Mouse (Mus musculus): Measurements from ENCODE around the gene Gm10024.
"Not testable (repeated sequence)": the region's sequence is repeated elsewhere in the genome, so short reads cannot be mapped to it uniquely, and the experiment has no call there.

Gm10024 gene

DNA sequence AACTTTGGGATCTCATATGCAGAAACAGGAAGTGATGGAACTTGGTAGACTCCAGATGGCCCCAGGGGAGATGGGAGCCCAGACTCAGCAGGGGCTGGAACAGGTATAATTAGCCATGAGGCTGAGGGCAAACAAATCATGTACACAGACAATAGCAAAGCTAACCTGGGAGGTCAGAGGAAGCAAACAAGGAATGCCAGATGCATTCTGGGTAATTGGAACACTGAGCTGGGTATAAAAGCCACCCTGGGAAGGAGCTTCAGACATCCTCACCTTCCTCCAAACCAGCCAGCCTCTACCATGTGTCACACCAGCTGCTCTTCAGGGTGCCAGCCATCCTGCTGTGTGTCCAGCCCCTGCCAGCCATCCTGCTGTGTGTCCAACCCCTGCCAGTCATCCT is at the start of gene Gm10024:
Gene Gm10024, plus strand, starts transcription at position 301 of the 400 bp plus-strand sequence.
- not testable (repeated sequence) for TF ChIP-seq GATA4 (IDR thresholded peaks at IDR 0.05; ENCODE audit: insufficient replicate concordance, low read length)

DNA sequence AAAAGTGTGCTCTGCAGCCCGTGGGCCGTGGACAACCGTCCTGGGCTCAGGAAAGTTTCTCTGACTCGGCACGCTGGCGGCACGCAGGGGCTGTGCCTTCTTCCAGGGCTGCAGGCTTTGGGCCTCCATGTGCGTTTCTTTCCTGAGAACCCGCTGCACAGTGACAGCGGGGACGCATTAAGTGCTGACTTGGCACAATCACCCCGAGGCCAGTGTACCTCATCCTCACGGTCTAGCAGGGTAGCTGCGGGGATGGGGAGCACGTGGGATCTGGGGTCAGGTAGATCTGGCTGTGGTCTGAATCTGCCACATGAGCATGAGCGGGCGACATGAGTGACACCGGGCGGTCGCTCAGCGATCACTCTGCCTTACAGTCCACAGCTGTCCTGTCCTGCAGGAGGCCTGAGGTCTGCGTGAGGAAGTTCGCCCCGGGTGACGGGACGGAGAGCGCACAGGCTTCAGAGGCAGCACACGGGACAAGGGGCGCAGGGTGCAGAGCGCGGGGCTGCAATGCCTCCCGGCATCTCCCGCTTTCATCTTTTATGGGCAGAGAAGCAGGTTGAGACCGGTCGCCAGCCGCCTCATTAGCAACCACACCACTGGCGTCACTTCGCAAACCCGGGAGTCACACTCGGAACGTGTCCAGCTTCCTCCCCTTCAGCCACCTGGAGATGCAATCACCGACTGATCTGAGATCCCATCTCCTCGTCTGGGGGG is 47.1 kb upstream of the Gm10024 start:
- no peak for TF ChIP-seq GATA4 (IDR thresholded peaks at IDR 0.05; ENCODE audit: insufficient replicate concordance, low read length)

DNA sequence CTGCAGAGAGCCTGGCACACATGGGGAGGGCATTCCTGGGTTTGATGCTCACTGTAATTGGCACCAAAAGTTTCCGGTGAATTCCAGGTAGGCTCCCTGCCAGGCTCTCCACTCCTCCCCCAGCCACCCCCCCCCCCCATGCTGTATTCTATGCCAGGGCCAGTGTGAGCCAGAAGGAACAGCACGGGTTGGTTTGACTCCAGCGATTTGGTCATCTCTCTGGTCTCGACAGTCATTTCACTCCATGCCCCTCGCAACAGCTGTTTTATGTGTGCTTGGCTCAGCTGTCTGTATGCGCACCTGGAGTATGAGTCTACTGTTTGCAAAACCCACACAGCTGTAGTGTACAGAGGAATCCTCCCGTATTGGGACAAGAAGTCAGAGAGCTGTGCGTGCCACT is 44.9 kb upstream of the Gm10024 start:
- TF ChIP-seq GATA4 (IDR thresholded peaks at IDR 0.05; ENCODE audit: insufficient replicate concordance, low read length): no peak

DNA sequence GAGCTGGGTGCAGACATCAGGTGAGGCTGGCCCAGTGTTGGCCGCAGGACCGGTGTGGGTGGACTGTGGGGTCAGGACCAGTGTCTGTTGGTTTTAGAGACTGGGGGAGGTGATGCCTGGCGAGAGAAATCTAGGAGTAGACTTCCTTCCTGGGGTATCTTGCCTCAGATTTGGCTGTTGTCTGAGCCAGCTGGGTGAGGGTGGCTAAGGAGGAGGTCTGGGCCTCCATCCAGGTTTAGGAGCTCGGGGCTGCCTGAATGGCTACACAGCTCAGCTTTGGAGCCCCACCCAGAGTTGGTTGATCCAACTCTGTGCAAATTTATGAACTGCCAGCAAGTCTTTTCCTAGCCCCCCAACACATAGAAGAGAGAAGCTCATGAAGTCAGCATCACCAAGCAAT is 43.9 kb upstream of the Gm10024 start:
- TF ChIP-seq GATA4 (IDR thresholded peaks at IDR 0.05; ENCODE audit: insufficient replicate concordance, low read length): no peak

DNA sequence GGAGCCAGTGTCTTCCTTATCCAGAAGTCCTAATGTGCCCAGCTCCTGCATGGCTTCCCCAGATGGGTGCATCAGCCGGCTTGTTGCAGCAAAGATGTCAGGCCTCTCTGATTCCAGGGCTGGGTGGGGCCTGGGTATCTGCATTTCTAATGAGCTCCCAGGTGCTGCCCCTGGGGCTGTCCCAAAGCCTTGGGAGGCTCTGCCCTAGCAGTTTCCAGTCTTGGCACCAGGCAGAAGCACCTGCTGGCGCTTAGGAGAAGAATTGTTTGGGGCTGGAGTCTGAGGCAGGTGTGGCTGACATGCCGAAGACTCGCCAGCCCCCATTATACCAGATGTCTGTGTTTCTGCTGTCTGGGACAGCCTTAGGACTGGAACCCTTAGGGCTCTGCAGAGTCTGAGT is 40.5 kb upstream of the Gm10024 start:
- TF ChIP-seq GATA4 (IDR thresholded peaks at IDR 0.05; ENCODE audit: insufficient replicate concordance, low read length): no peak

DNA sequence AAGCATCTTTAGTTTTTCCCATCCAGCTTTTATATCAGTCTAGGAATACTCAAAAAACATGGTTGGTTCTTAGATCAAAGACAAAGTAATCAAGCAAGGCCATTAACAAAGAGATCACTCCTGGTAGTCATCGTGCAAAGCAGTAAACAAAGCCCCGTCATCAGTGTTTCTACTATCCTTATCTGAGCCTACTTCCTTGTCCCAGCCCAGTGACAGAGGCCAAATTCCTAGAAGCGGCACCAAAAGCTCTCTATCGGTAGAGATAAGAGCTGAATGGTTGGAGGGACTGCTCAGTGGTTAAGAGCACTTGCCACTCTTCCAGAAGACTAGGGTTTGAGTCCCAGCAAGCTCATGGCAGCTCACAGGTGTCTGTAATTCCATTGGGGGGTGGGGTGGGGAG is 39.7 kb upstream of the Gm10024 start:
- peak; percentile 89 for TF ChIP-seq GATA4 (IDR thresholded peaks at IDR 0.05; ENCODE audit: insufficient replicate concordance, low read length)

DNA sequence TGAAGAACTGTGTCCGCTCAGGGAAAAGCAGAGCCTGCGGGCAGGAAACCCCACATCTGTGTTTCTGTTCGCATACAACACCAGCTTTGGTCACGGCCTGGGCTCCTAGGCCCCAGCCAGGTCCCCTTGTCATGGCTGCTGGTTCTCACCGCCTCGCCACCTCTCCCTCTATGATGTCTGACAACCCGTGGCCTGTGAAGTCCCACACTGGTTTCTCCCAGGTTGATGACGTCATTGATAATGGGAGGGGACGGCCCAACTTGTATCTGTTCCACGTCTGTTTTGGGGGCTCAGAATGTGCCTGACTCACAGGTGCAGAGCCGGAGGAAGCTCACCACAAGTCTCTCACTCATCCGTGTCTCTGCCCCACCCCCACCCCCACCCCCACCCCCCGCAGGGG is 37.5 kb upstream of the Gm10024 start:
- no peak for TF ChIP-seq GATA4 (IDR thresholded peaks at IDR 0.05; ENCODE audit: insufficient replicate concordance, low read length)

DNA sequence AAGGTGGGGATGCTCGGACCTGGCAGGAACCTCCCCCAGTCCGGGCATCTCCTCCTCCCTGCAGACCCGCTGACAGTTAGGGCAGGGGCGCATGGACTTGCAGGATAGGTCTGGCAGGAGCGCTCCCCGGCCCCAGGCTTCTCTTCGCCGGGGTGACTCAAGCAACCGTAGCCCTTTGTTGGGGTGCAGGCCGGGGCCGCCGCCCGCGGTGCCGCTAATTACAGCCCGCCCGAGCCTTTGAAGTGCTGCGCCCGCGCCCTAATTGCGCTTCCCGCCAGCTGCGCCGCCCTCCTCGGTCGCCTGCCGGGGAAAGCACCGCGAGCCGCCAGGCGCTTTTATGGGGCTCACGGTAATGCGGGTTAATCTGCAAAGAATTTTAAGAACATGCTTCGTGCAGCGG is 33.7 kb upstream of the Gm10024 start:
- TF ChIP-seq GATA4 (IDR thresholded peaks at IDR 0.05; ENCODE audit: insufficient replicate concordance, low read length): no peak

DNA sequence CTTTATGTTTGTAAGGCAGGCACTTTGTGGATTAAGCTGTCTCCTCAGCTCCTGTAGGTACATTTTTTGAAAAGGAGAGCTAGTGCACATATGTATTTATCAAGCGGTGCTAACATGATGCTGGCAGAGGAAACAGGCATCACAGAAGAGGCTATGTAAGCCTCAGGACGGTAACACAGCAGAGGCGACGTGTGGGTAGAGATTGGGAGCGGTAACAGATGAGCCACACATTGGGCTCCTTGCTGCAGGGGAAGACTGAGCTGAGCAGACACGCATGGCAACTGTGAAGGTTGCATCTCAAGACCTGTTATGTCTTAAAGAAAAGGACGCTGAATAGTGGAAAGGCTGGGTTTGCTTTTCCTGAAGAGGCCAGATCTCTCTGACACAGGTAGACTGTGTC is 28.3 kb upstream of the Gm10024 start:
- no peak for TF ChIP-seq GATA4 (IDR thresholded peaks at IDR 0.05; ENCODE audit: insufficient replicate concordance, low read length)

DNA sequence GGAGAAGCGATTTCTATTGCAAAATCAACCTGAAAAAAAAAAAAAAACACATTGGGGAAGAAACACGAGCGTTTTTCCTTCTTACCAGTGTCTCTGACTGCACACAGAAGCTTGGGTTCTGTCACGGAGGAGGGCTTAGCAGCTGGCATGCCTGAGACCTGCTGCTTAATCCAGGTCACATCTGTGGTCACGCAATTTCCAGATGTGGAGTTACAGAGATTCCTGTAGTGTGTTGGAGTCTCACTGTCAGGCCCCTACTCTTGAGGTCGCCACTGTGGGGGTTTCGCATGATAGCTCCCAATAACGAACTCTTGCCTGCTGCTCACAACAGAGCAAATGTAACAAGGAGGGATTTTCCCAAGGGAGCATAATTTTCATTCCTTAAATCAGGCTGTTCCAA is 27.1 kb upstream of the Gm10024 start:
- TF ChIP-seq GATA4 (IDR thresholded peaks at IDR 0.05; ENCODE audit: insufficient replicate concordance, low read length): no peak

DNA sequence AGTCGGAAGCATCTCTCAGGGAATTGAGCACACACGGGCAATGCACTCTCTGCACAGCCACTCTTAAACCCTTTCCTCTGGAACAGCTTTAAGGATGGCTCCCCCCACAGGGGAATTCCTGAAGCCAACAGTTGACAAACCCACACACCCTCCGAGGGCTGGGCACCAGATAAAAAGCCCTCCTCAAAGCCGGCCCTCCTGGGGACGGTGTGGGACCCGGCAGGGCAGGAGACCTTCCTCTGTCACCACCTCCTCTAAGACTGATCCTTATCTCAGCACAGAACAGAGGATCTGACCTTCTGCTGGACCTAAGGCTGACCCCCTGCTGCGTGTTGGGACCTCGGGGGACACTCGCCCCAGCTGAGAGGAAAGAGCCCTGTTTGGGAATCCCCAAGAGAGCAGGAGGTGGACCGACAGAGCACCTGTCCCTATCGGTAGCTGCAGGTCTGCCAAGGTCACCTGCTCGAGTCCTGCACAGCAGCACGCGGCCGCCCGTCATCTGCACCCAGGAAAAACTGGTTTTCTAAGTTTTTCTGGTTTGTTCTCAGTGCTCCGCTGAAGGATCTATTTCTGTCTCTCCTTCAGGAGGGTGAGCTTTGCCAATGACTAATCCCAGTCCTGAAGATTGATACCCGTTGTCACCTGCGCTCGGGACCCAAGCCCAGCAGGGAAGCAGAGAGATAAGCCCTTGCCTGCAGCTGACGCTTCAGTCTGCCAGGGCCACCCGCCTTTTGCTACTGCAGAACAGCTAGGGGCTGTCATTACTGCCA is 25.2 kb upstream of the Gm10024 start, which contains the start of gene Tspear:
Gene Tspear, plus strand, starts transcription at position 675 of the 770 bp plus-strand sequence.
- TF ChIP-seq GATA4 (IDR thresholded peaks at IDR 0.05; ENCODE audit: insufficient replicate concordance, low read length): no peak

DNA sequence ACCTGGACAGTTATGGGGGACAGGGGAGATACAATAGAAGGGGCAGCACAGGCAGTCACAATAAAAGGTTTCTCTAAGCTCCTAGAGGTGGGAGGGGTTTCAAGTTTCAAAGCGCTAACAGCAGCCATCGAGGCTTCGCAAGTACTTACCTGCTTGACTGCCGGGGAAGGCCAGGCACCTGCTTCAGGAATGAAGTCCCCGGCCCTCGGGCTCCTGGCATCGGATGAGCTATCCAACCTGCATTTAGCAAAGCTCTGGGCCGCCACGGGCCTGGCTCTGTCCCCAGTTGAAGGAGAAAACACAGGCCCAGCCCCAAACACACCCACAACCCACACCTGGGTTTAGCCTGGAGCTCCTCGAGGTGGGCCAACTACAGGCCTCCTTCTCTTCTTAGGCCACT is 24.2 kb upstream of the Gm10024 start:
- no peak for TF ChIP-seq GATA4 (IDR thresholded peaks at IDR 0.05; ENCODE audit: insufficient replicate concordance, low read length)

DNA sequence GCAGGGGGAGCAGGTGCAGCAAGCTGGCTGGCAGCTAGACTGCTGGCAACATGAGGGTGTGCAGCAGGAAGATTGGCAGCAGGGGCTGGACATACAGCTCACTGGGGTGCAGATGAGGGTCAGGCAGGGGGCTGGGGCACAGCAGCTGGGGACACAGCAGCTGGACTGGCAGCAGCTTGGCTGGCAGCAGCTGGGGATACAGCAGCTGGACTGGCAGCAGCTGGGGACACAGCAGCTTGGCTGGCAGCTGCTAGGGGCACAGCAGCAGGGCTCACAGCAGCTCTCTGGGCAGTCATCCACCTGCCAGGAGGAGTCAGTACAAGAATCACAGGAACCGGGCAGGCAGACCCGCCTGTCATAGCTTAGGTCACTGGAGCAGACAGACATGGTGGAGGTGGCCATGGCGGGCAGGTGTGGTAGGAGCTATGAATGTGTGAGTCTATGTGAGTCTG is 20.9 kb upstream of the Gm10024 start, which contains the start of gene Gm19402:
Gene Gm19402, minus strand, starts transcription at position 402 of the 452 bp plus-strand sequence.
- not testable (repeated sequence) for TF ChIP-seq GATA4 (IDR thresholded peaks at IDR 0.05; ENCODE audit: insufficient replicate concordance, low read length)

DNA sequence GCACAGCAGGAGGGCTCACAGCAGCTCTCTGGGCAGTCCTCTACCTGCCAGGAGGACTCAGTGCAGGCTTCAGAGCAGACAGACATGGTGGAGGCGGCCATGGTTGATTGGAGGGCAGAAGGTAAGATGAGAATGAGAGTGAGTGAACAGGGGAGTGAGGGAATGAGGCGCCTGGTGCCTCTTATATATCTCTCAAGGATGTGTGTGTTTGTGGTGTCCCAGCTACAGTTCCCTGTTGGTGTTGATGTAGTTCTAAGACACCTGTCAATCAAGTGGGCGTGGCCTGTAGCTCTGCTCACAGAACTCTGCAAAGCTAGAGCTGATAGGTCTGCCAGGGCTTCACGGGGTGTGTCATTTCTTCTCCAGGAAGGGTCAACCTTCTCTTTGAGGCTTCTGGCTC is 14.1 kb upstream of the Gm10024 start, which contains the start of gene Gm9508:
Gene Gm9508, minus strand, starts transcription at position 101 of the 400 bp plus-strand sequence.
- no peak for TF ChIP-seq GATA4 (IDR thresholded peaks at IDR 0.05; ENCODE audit: insufficient replicate concordance, low read length)

DNA sequence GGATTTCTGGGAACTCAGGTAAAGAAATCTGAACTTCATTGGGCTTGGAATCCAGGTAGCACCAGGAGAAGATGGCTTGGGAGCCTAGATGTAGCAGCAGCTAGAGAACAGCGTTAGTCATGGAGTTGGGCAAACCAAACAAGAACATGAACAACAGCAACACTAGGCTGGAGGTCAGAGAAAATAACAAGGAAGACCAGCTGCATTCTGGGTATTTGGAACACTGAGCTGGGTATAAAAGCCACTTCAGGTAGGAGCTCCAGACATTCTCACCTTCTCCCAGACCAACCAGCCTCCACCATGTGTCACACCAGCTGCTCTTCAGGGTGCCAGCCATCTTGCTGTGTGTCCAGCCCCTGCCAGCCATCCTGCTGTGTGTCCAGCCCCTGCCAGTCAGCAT is 4.9 kb upstream of the Gm10024 start, which contains the start of gene Gm10272:
Gene Gm10272, plus strand, starts transcription at position 301 of the 400 bp plus-strand sequence.
- TF ChIP-seq GATA4 (IDR thresholded peaks at IDR 0.05; ENCODE audit: insufficient replicate concordance, low read length): no peak

DNA sequence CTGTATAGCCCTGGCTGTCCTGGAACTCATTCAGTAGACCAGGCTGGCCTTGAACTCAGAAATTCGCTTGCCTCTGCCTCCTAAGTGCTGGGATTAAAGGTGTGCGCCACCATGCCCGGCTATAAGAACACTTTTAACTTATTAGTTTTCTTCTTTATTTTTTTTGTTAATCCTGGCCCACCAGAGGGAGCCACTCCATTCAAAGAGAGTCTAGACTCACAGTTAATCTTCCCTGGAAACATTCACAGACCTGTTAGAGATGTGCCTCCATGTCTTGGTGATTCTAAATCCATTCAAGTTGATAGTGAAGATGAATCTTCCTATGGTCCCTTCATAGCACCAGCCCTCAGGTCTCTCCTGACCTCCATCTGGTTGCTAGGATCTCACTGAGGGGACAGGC is 1.4 kb upstream of the Gm10024 start:
- TF ChIP-seq GATA4 (IDR thresholded peaks at IDR 0.05; ENCODE audit: insufficient replicate concordance, low read length): no peak
